Mouse (Mus musculus): ENCODE measurements around the gene Cacna1e.

DNA sequence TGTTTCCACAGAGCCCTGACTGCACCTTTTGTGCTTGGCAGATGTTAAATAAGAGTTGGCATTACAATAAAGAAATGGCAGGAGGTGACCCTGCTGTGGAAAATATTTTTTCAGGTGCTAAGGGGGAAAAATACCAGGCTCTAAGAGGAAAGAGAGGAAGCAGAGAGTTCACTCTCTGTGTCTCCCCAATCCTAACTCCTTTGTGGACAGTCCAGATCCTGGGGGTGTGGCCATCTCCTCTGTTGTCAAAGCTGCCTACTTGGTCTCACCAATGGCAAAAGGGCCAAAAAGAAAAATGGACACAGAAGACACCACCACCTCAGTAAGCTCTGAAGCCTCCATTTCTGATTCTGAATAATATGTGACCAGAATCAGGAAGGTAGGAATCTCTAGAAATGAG is 280.5 kb downstream of the Cacna1e start:
- TF ChIP-seq EP300 (IDR thresholded peaks at IDR 0.05) (no peak), CTCF (IDR thresholded peaks at IDR 0.05) (no peak)

All from lung, postnatal 0 days (tissue).